Mouse (Mus musculus) cerebellum, adult 8-10 months (tissue): ENCODE measurements around the gene Txnip.

Experiments used
- DNase-seq: peaks from one replicate; pipeline ENCODE4 v3.0.0; 2022

Txnip gene

DNA sequence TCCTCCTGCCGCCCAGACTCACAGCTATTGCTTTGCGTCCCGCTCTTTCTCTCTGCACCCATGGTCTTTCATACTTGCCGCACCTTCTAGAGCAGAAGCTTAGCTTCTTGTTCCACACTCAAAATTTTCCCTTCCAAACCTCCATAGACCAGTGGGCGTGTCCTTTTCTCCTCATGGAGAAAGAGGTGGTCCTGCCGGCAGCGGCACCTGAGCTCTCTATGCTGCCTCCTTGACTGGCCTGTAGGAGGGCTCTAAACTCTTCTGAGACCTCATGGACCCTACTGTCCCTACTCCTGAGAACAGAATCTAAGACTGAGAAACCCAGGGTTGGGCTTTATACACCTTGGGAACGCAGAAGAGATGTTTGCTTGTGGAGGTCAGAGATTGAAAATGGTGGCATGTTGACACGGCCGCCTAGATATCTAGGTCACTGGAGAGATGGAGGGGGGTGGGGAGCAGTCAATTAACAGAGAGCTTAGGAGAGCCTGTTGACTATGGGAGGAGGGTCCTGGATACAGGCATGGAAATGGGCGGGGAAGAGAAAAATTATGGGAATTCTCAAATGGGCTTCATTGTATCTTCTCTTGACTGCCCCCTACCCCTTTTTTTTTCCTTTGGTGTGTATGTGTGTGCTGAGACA lies 12.3 kb downstream of the Txnip start:
- DNase-seq: no peak

DNA sequence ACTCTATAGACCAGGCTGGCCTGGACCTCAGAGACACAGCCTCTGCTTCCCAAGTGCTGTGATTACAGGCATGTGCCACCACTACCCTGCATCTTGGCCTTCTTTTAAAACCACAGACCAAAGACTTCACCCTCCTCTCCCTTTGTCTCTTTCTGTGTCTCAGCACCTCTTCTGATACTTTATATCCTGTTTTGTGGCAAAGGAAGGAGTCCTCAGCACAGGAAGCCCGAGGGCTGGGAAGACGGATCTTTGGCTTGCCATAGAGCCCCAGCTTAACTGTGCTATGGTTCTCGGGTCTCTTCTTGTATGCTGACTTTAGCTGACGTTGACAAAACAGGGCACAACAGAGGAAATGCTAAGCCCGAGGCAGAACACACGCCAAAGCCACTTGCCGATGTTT lies 12.9 kb downstream of the Txnip start:
- no peak for DNase-seq

GRCm38 (mm10) chr3:96571336-96571735 lies 13.6 kb downstream of the Txnip start:
- no peak for DNase-seq

DNA sequence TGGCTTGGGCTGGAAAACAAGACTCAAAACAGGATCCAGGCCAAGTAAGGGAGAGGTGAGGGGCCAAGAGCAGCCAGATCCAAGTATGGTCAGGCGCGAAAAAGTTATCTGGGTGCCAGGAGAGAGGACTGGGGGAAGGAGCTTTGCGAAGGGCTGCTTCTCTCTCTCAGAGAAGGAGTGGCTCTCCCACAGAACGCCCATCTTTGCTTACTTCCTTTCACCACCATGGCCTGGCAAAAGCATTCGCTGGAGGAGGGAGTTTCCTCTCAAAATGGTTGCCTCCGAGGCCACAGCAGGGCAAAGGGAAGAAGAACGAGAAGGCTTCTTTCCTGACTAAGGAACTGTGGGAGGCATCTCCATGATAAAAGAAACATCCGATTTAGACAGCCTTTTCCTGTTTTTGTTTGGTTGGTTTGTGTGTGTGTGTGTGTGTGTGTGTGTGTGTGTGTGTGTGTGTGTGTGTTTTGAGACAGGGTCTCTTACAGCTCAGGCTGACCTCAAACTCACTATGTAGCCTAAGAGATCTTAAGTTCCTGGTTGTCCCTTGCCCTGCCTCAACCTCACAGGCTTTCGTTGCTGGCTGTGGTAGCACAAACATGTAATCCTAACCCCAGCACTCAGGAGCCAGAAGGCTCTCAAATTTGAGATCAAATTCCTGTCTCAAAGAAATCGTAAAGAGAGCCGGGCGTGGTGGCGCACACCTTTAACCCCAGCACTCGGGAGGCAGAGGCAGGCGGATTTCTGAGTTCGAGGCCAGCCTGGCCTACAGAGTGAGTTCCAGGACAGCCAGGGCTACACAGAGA lies 14.3 kb downstream of the Txnip start:
- DNase-seq: no peak

DNA sequence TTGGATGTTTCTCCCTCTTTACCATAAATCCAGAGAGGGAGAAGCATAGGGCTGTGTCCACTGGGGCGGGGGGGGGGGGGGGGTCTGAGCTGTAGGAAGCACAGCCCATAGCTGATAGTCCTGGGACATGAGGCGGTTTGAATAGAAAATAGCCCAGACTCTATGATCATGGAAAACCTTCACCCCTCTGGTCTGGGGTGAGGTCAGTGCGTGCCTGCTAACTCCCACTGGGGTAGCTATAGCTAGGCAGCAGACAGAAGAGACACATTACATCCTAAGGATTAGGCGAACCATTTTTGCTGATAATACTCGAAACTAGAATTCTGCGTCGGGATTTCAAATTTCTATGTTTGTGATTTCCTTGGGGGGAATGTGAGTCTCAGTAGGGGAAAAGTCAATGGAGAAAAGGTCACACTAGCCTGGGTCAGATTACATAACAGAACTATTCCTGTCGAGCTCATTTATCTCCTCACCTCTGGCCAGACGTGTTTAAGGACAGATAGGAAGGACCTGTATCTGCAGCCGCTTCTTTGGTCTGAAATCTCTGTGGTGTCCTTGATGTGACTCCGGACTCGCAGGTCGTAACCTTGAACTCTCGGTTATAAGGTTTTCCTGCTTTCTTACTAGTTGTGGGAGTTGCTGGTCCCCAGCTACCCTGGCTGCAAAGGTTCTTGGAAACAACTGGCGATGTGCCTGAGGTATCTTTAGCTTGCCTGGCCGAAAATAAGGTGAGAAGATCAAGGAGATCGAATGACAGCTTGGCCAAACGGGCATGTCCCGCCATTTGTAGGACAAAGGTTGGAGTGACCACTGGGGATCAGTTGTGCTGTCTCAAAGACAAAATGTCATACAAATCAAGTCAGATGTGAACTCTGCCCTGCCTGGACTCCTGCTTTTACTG lies 16.1 kb downstream of the Txnip start:
- DNase-seq: no peak

GRCm38 (mm10) chr3:96575272-96575984 lies 17.7 kb downstream of the Txnip start:
- no peak for DNase-seq

DNA sequence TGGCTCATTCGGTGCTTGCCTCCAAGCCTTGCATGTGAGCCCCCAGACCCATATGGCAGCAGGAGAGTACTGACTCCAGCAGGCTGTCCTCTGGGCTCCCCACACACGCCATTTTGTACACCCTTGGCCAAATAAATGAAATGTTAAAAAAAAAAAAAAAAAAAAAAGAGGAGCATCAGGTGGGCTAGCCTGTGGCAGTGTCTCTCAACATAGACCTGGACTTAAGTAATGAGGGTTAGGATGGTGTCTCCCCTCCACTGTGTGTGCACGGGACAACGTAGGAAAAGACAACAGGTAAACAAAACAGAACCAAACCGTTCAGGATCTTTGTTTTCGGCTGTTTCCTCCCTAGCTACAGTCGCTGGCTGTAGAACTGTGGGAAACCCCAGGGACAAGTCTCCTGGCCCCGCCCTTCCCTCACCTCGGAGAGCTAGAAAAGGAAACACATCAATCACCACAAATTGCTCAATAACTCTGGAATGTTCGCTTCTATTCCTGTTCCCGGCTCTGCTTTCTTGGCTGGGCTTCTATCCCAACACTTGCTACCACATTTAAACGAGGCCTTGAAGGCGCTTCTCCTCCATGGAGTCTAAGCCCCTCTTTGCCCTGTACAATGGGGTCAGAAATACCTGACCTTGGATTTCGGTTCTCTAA lies 18.4 kb downstream of the Txnip start:
- no peak for DNase-seq

DNA sequence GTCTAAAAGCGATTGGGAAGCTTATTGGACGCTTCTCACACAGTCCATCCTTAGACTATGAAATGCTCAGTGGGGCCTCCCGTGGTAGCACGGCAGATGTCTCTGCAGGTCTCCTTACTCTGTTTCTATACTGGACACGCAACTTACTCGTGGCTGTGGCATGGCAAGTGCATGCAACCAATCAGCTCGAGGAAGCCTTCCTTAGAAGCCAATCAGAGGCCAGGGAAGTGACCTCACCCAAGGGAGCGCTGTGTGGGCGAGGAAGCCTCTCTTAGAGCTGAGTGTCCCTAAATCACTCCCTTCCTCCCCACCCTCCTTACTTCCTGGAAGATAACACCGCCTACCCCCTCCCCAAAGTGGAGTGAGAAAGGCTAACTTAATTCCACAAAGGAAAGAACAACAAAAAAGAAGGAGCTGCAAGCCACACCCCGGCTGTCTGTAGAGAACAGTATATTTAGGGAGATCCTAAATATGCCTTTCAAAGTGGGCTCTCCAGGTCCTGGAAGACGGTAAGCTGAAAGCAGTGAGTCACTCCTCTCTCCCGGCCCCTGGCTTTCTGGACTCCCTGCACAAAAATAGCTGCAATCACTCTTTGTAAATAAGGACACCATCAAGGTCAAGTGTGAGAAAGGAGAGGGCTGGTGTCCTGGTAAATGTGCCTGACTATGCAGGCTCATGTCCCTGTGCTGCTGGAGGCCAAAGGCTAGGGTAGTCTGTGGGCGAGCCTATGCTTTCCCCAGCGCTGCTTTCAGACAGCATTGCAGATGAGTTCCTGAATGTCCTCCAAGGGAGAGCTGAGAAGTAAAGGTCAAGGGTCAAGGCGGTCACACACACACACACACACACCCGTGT lies 19.2 kb downstream of the Txnip start, which contains the start of gene Gm16253:
TSS of gene Gm16253 (plus strand) at position 295 of the 852 bp plus-strand sequence.
- DNase-seq: peak; percentile 67

- DNase-seq: no peak
Measured at GRCm38 (mm10) chr3:96577566-96577965, 19.8 kb downstream of the Txnip start.

GRCm38 (mm10) chr3:96578561-96579238 lies 20.9 kb downstream of the Txnip start:
- no peak for DNase-seq

- DNase-seq: no peak
Measured at GRCm38 (mm10) chr3:96579239-96579750, 21.5 kb downstream of the Txnip start.

DNA sequence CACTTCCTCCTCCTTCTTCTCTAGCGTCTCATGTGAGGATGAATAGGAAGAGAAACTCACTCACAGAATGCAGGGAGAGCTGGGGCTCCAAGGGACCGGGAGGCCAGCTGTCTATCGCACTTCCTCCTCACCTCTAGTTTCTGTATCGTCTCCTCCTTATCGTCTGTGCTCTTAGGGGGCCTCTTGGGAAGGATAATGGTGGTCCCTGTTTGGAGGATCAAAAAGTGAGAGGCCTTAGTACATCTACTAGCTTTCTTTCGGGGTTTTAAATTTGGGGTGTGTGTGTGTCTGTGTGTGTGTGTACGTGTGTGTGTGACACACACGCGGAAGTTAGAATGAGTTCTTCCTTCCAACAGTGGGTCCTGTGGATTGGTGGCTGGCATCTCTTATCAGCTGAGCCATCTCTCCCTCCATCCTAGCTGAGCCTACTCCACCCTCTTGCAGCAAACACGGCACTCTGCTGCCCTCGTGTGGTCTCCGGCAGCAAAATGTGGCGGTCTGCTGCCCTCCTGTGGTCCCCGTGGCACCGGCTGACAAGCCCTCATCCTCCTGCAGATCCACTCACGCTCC lies 22.2 kb downstream of the Txnip start:
- DNase-seq: peak; percentile 92

GRCm38 (mm10) chr3:96581141-96581540 lies 23.4 kb downstream of the Txnip start:
- no peak for DNase-seq

DNA sequence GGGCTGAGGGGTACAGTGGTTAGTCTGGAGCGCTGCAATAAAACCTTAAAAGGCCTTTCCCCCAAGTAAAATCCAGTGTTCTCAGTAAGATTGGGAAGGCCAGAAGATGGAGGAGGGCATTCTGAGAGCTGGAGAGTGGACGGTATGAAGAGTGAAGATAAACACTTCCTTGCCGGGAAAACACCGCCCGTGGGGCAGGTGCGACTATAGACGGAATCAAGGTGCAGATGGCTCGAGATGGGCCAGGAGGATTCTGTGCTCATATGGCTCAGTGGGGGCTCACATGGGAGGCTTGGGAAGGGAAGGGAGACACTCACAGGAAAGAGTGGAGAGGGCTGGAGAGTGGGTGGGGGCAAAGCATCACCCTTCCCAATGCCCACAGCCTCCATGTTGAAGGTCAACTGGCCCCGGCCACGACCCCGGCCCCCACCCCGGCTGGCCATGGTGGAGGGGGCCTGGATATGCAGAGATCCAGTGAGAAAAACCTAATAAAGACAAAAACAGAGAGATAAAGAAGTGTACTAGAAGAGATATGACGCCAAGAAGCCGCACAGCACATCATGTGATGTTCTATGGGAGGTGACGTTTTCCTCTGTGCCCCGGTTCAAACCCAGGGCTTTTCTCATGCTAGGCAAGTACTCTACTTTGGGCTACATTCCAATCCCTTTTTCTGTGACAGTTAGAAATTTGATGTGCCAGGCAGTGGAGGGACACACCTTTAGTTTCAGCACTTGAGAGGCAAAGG lies 24.2 kb downstream of the Txnip start:
- no peak for DNase-seq

GRCm38 (mm10) chr3:96583386-96583785 lies 25.6 kb downstream of the Txnip start:
- DNase-seq: no peak

DNA sequence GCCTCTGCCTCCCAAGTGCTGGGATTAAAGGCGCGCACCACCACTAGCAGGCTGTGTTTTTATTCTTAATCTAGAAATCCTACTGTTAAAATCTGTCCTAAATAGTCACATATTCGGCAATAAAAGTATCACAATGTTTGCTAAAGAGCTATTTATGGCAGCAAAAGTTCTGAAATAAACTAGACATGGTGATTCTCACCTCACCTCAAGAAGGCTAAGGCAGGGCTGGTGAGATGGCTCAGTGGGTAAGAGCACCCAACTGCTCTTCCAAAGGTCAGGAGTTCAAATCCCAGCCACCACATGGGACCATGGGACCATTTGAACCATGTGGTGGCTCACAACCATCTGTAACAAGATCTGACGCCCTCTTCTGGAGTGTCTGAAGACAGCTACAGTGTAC lies 32.9 kb downstream of the Txnip start:
- no peak for DNase-seq

DNA sequence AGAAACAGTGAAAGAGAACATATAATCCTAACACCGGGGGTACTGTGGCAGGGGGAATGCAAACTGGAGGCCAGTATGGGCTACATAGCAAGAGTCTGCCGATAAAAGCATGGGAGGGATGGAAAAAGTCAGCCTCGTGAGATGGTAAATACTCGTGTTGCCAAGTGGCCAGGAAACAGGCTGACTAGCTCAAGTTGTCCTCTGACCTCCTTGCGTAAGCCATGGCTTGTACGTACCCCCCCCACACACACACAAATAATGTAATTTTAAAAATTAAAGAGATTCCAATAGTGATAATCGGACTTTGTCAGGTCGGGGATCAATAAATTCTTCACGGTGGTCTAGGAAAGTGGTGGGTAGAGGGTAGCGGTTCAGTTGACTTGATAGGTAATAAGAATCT lies 35.6 kb downstream of the Txnip start:
- peak; percentile 47 for DNase-seq

- DNase-seq: peak; percentile 97
Measured at GRCm38 (mm10) chr3:96593790-96594560, 36.2 kb downstream of the Txnip start, which contains the start of gene Polr3gl. Gene Polr3gl (minus strand): TSS chr3:96594181.
